Mouse (Mus musculus) hindbrain, embryonic 12.5 days (tissue): ENCODE data around the gene Nelfb. TPM values are rescaled to one million over a fixed set of nuclear protein-coding genes. Genes with fewer than 3 reads are reported as not detected.

Experiments
- ATAC-seq: fragments of 200-750 bp; cut with Nextera tagmentation; 2 replicates; pipeline ENCODE4 v1.8.0; 2017; ENCODE audit warnings: moderate TSS enrichment; ENCODE audit not compliant: low FRiP score
- H3K27ac ChIP-seq: fragments of 300-500 bp; sonication (generic); 2 replicates; pipeline ENCODE4 v1.5.1; 2016; ENCODE audit warnings: mild to moderate bottlenecking
- H3K27me3 ChIP-seq: fragments of 300-500 bp; sonication (generic); 2 replicates; pipeline ENCODE4 v1.6.1; 2016; ENCODE audit warnings: mild to moderate bottlenecking
- H3K36me3 ChIP-seq: fragments of 300-500 bp; sonication (generic); 2 replicates; pipeline ENCODE4 v1.6.1; 2016; ENCODE audit warnings: mild to moderate bottlenecking
- H3K4me1 ChIP-seq: fragments of 300-500 bp; sonication (generic); 2 replicates; pipeline ENCODE4 v1.6.1; 2016
- H3K4me2 ChIP-seq: fragments of 300-500 bp; sonication (generic); replicated peaks from 2 replicates; pipeline ENCODE4 v1.6.1; 2016; ENCODE audit warnings: mild to moderate bottlenecking
- H3K4me3 ChIP-seq: fragments of 300-500 bp; sonication (generic); 2 replicates; pipeline ENCODE4 v1.5.1; 2016; ENCODE audit warnings: mild to moderate bottlenecking
- H3K9ac ChIP-seq: fragments of 300-500 bp; sonication (generic); 2 replicates; pipeline ENCODE4 v1.6.1; 2016; ENCODE audit warnings: mild to moderate bottlenecking, moderate library complexity
- H3K9me3 ChIP-seq: fragments of 300-500 bp; sonication (generic); replicated peaks from 2 replicates; pipeline ENCODE4 v1.6.1; 2016; ENCODE audit warnings: mild to moderate bottlenecking
- WGBS: fragments of 180-500 bp; shearing (Covaris S2); methylation state at CpG from one replicate; pipeline ENCODE4 v1.1.7; 2016; 5-methylcytosine and 5-hydroxymethylcytosine counted together
- polyA plus RNA-seq: library from polyadenylated mRNA; unstranded; fragments of >200 nt; fragmentation: Nextera tagmentation; extraction: Ambion mirVana; gene quantifications from 2 replicates; pipeline ENCODE4 v1.2.1, GENCODE M21; 2016

The Nelfb gene
- polyA plus RNA-seq, 1 experiment from 2014 or later, result 117 TPM

DNA sequence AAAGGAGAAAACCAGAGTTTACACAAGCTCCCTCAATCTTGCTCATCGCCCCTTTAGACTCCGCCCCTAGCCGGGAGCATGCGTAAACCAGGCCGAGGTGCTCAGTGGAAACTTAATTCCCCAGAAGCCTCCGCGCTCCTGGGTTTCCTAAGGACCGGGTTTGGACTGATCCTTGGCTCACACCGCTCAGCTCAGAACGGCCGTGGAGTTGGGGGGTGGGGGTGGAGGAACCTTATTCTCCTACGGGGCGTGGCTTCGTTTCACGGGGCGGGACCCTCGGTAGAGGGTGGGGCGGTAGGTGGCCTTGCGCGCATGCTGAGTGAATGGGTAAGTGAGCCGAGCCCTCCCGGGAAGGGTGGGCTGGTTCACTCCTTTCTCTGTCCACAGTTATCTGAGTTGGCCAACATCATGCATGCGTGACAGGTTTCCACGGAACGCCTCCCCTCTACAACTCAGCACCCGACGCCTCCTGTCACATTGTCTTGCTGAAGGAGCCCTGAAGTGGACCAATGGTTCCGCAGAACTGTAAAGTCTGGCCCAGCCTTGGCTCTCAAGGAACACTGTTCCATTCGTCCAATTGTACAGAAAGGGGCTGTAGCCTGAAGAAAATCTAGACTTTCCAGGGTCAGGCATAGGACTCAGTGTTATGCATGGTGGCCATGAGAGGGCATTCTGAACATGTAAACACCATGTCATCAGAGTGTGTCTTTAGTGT is 29.6 kb upstream of the Nelfb start:
- H3K4me3 ChIP-seq, result peak overlapping the region; percentile 55
- H3K4me1 ChIP-seq, result peaks cover 26% of the 10 kb centered on the region
- peak; percentile 77 for ATAC-seq
- under 1% methylated on average over 29 of the region's 29 CpGs for WGBS
- H3K36me3 ChIP-seq, result peaks cover 11% of the 10 kb centered on the region
- H3K4me2 ChIP-seq, result peak overlapping the region; percentile 92
- no peaks in the 10 kb centered on the region for H3K9me3 ChIP-seq
- H3K9ac ChIP-seq, result peak overlapping the region; percentile 73
- peaks cover 24% of the 10 kb centered on the region for H3K27me3 ChIP-seq
- H3K27ac ChIP-seq, result peak overlapping the region; percentile 76

DNA sequence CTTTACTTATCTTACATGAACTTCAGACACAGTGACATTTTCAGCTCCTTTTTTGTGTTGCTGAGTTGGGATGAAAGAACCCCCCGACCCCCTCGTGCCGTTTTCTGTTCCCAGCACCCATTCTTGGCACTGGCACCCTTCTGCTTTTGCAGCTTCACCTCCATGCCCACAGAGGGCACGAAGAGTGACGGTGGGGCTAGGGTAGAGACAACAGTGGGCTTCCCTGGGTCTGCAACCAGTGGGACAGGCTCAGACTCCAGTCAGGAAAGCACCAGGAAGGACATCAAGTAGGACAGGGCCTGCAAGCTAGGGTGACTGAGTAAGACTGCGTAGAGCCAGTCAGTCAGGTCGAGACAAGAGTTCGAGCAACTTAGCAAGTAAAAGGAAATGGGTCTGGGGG is 29.0 kb upstream of the Nelfb start:
- H3K36me3 ChIP-seq, result peaks cover 6% of the 10 kb centered on the region; the same call in 1 of the 2 replicates
- peaks cover 24% of the 10 kb centered on the region for H3K27me3 ChIP-seq
- H3K9me3 ChIP-seq, result no peaks in the 10 kb centered on the region
- 0 out of 2 replicates have a peak overlapping the region, but pooled peaks have one; percentile 32 for H3K9ac ChIP-seq
- H3K4me3 ChIP-seq, result peak overlapping the region; percentile 55; the same call in 1 of the 2 replicates
- peak overlapping the region; percentile 92 for H3K4me2 ChIP-seq
- WGBS, result 55% methylated on average over 8 of the region's 8 CpGs
- ATAC-seq, result no peak; the same call in 1 of the 2 replicates
- peak overlapping the region; percentile 76; the same call in 1 of the 2 replicates for H3K27ac ChIP-seq
- H3K4me1 ChIP-seq, result peaks cover 26% of the 10 kb centered on the region

DNA sequence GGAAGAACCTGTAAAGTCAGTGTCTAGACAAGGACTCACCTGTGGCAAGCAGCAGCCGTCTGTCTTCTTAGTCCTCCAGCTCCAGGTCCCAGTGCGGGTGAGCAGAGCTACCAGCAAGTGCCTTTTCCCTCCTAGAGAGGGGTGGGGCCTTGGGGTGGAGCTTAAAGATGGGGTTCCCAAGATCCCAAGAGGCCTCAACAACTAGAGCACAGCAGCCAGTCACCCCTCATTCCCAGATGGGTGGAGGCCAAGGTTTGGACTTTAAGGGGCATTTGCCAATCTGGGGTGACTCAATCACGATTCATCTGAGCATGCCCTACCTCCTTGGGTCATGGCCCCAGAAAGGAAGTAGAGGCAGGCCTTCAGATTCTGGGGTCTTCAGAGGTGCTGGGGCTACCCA is 28.5 kb upstream of the Nelfb start:
- Histone ChIP-seq H3K9me3 (no peaks in the 10 kb centered on the region), H3K9ac (no peak overlapping the region), H3K4me3 (no peak overlapping the region), H3K27me3 (peaks cover 24% of the 10 kb centered on the region), H3K4me2 (no peak overlapping the region), H3K27ac (no peak overlapping the region), H3K36me3 (0 out of 2 replicates have a peak, but pooled peaks cover under 1% of the 10 kb centered on the region), H3K4me1 (peaks cover 26% of the 10 kb centered on the region)
- no peak for ATAC-seq
- 81% methylated on average over 3 of the region's 3 CpGs for WGBS

DNA sequence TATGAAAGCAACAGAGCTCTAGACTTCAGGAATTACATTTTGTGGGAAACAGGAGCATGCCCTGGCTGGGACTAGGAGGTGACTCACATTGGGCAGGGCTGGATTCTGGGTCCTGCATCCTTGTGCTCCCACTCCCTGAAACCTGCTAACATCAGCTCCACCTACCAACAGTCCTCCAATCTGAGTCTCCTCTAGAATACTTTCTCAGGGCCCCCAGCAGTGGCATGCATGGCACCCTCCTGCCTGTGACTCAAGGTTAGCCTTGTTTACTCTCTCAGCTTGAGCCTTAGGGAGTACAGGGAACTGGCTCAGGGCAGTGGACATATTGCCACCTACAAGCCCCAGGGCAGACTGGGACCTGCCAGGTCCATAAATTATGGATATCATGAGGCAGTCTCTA is 26.8 kb upstream of the Nelfb start:
- no peak for ATAC-seq
- H3K27me3 ChIP-seq, result peaks cover 30% of the 10 kb centered on the region
- no peak overlapping the region for H3K9ac ChIP-seq
- H3K4me3 ChIP-seq, result no peak overlapping the region
- H3K4me1 ChIP-seq, result peaks cover 22% of the 10 kb centered on the region
- no peaks in the 10 kb centered on the region for H3K9me3 ChIP-seq
- H3K4me2 ChIP-seq, result no peak overlapping the region
- H3K27ac ChIP-seq, result no peak overlapping the region
- no peaks in the 10 kb centered on the region for H3K36me3 ChIP-seq

DNA sequence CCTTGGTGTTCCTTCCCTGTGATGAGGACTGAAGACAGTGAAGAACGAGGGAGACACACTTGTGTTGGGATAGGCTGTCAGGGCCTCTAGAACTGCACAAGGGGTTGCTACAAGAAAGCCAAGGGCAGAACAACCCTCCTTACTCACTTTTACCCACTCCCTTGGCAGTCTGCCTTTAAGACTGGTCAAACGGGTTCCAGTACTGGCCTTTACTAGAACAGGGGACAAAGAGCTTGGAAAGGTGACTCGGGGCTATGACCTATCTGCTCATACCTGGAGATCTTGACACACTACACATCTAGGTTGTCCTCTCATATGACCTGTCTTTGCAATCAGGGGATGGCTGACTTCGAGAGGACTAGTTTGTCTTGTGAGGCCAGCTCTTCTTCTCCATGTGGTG is 26.2 kb upstream of the Nelfb start:
- H3K9me3 ChIP-seq, result no peaks in the 10 kb centered on the region
- no peak overlapping the region for H3K27ac ChIP-seq
- no peaks in the 10 kb centered on the region for H3K36me3 ChIP-seq
- H3K4me3 ChIP-seq, result no peak overlapping the region
- no peak overlapping the region for H3K9ac ChIP-seq
- WGBS, result 65% methylated on average over 4 of the region's 4 CpGs
- H3K27me3 ChIP-seq, result peaks cover 25% of the 10 kb centered on the region
- ATAC-seq, result no peak
- H3K4me1 ChIP-seq, result peaks cover 16% of the 10 kb centered on the region
- no peak overlapping the region for H3K4me2 ChIP-seq

DNA sequence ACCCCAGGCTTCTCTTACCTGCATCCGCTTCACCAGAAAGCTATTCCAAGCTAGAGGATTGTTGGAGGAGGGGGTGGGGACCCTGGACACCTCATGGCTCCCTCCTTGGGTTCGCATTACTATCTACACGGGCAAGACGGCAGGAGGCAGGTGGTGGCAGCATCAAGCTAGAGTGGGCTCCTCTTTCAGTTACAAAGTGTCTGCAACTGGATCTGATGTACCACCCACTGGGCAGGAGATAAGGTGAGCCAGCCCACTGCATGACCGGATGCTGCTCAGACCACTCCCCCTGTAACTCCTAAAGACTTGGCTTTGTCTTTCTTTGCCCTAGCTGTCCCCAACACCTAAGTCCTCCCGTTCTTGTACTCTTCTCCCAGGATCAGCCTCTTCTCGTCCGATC is 25.3 kb upstream of the Nelfb start, which contains the start of gene Rnf224:
Rnf224 (minus strand) TSS at position 174 of the 400 bp plus-strand sequence.
- no peak for ATAC-seq
- 33% methylated on average over 8 of the region's 8 CpGs for WGBS
- peaks cover 10% of the 10 kb centered on the region for H3K4me1 ChIP-seq
- no peak within 1 kb of the TSS for H3K4me2 ChIP-seq
- H3K27me3 ChIP-seq, result peaks cover 25% of the 10 kb centered on the region
- no peak within 1 kb of the TSS for H3K27ac ChIP-seq
- H3K9ac ChIP-seq, result no peak within 1 kb of the TSS
- no peaks in the 10 kb centered on the region for H3K36me3 ChIP-seq
- no peaks in the 10 kb centered on the region for H3K9me3 ChIP-seq
- no peak within 1 kb of the TSS for H3K4me3 ChIP-seq

DNA sequence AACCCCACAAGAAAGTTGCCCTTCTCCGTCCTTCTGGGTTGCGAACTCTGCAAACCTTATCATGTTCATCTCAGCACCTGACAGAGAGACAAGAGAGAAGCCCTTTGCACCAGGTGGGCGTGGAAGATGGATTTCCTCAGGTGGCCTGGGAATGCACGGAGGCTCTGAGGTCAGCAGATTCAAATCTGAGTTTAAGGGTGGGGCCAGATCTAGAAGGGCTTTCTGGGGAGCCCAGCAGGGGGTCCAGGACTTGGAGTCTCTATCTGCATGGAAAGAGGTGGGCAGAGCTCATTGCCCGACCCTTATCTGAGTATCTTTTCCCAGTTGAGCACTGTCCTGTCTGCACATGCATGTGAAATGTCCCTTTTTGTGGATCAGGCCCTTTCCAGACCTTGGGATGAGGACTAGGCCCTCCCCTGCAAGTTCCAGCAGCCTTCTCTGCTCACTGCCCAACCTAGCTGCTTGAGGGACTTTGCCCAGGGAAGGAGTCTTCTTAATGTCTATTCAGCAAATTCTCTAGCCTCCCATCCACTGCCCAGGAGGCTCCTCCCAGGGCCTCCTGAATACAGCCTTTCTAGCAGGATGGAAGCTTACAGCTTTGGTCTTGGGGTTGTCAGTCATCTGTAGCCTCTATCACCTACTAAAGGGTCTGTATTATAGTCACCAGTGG is 23.4 kb upstream of the Nelfb start:
- Histone ChIP-seq H3K36me3 (no peaks in the 10 kb centered on the region), H3K4me1 (no peaks in the 10 kb centered on the region), H3K27me3 (peaks cover 24% of the 10 kb centered on the region), H3K9ac (no peak overlapping the region), H3K9me3 (no peaks in the 10 kb centered on the region), H3K4me2 (no peak overlapping the region), H3K27ac (no peak overlapping the region), H3K4me3 (no peak overlapping the region)
- WGBS, result 69% methylated on average over 5 of the region's 5 CpGs
- ATAC-seq, result no peak

DNA sequence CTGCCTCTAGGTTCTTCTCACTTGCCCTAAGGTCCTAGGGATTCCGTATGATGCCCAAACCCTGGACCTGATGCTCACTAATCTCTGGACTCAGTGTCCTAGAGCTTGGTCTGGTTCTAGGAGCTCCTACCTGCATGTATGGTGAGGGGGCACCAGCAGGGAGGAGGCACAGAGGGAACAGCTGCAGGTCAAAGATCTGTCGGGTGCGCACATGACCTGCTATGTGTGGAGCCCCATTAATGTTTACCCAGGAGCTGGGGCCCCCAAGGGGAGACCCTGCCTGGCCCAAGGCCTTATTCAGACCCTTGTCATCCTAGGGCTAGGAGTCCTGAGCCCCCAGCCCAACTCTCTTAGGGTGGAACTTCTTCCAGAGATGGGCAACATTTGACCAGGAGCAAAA is 22.8 kb upstream of the Nelfb start, which contains the start of gene Slc34a3:
Slc34a3 (minus strand) TSS at position 315 of the 400 bp plus-strand sequence.
- ATAC-seq, result no peak
- Histone ChIP-seq H3K27me3 (peaks cover 25% of the 10 kb centered on the region), H3K4me1 (no peaks in the 10 kb centered on the region), H3K4me3 (no peak within 1 kb of the TSS), H3K9me3 (no peaks in the 10 kb centered on the region), H3K27ac (no peak within 1 kb of the TSS), H3K9ac (no peak within 1 kb of the TSS), H3K4me2 (no peak within 1 kb of the TSS), H3K36me3 (no peaks in the 10 kb centered on the region)
- 87% methylated on average over 3 of the region's 3 CpGs for WGBS

DNA sequence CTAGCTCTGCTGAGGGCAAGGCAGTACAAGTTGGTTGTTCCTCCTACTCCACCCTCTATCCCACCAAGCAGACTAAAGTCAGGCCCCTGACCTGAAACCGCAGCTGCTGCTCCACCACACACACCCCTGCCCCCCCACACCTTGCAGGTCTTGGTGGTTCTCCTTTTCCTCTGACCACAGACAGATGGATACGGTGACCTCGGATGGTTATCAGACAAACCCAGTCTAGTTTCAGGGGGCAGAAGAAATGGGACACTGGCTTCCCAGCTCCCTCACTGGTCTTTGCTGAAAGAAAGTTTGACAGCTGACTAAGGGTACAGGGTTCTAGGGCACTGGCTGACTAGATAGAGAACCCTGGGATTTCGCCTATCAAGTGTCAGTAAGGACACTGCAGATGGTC is 22.1 kb upstream of the Nelfb start:
- ATAC-seq, result no peak
- WGBS, result 85% methylated on average over 4 of the region's 4 CpGs
- Histone ChIP-seq H3K27me3 (peaks cover 23% of the 10 kb centered on the region), H3K27ac (no peak overlapping the region), H3K9me3 (no peaks in the 10 kb centered on the region), H3K9ac (no peak overlapping the region), H3K4me1 (peaks cover 6% of the 10 kb centered on the region), H3K36me3 (no peaks in the 10 kb centered on the region), H3K4me3 (no peak overlapping the region), H3K4me2 (no peak overlapping the region)

DNA sequence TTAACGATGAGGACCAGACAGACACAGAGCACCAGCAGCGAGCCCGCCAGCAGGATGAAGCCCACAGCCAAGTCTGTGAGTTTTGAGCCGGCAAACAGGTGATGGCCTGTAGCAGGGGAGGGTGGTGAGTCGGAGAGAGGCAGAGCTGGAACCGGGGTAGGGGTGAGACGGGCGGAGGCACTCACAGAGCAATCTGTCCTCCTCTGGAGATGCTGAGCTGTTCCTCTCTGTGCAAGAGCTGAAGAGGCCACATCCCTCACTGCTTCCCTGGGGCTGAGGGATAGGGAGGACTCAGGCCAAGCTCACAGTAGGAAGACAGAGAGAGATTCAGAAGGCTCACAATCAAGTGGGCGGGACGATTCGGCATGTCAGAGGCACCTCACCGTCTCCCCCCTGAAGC is 19.7 kb upstream of the Nelfb start:
- WGBS, result 60% methylated on average over 12 of the region's 12 CpGs

DNA sequence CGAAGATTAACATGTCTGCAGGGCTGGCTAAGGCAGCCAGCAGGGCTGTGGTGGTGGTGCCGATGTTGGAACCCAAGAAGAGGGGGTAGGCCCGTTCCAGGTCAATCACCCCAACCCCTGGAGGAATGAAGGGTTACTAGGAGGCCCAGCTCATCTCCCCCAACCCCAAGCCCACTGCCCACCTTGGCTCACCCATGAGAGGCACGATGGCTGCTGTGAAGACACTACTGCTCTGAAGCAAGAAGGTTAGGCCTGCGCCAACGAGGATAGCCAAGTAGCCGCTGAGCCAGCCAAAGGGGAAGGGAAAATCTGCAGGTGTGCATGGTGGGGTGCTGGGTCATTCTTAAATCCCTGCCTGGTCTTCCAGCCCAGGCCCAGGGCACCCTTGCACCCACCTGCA is 19.3 kb upstream of the Nelfb start:
- H3K4me3 ChIP-seq, result no peak overlapping the region
- peaks cover 10% of the 10 kb centered on the region for H3K4me1 ChIP-seq
- H3K27ac ChIP-seq, result no peak overlapping the region
- no peak overlapping the region for H3K9ac ChIP-seq
- no peaks in the 10 kb centered on the region for H3K9me3 ChIP-seq
- 87% methylated on average over 7 of the region's 7 CpGs for WGBS
- H3K4me2 ChIP-seq, result no peak overlapping the region
- no peaks in the 10 kb centered on the region for H3K36me3 ChIP-seq
- H3K27me3 ChIP-seq, result peaks cover 18% of the 10 kb centered on the region
- ATAC-seq, result no peak

More for the DNA sequence above, 19.7 kb upstream of the Nelfb start:
- Histone ChIP-seq H3K4me3 (no peak overlapping the region), H3K27ac (no peak overlapping the region), H3K9ac (no peak overlapping the region), H3K36me3 (no peaks in the 10 kb centered on the region), H3K27me3 (peaks cover 19% of the 10 kb centered on the region), H3K9me3 (no peaks in the 10 kb centered on the region), H3K4me2 (no peak overlapping the region), H3K4me1 (peaks cover 7% of the 10 kb centered on the region)
- ATAC-seq, result no peak

DNA sequence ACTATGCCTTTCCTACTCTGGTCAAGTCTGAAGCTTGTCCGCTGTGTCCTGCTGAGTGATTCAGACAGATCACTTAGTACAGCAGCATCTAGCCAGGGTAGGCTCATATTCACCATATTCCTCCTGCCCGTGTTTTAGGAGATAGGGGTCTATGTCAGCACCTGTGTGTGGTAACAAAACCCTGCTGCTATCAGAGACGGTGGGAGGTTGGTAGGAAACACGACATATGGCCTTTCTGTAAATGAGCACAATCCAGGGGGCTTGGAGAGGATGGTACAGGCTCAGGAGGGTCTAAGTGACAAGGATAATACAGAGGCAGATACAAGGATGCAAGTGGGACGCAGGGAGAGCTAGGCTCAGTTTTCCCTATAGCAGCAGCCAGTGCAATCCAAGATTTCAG is 18.3 kb upstream of the Nelfb start:
- no peak overlapping the region for H3K9ac ChIP-seq
- no peaks in the 10 kb centered on the region for H3K9me3 ChIP-seq
- H3K4me3 ChIP-seq, result no peak overlapping the region
- no peak overlapping the region for H3K27ac ChIP-seq
- H3K4me2 ChIP-seq, result no peak overlapping the region
- H3K36me3 ChIP-seq, result no peaks in the 10 kb centered on the region
- H3K4me1 ChIP-seq, result peaks cover 12% of the 10 kb centered on the region
- ATAC-seq, result no peak
- WGBS, result 85% methylated on average over 5 of the region's 5 CpGs
- H3K27me3 ChIP-seq, result peaks cover 18% of the 10 kb centered on the region
